Mouse (Mus musculus): ENCODE results near the gene Atp2c2. TPM values are rescaled to one million over a fixed set of nuclear protein-coding genes. Genes with fewer than 3 reads are reported as not detected.

Gene Atp2c2
- polyA plus RNA-seq, 1 experiment: 0.05 TPM

- TF ChIP-seq SRF (IDR thresholded peaks at IDR 0.05; ENCODE audit: control insufficient read depth, insufficient read length, low read depth) (no peak), MAX (IDR thresholded peaks at IDR 0.05; ENCODE audit: low read depth) (no peak), REST (IDR thresholded peaks at IDR 0.05; ENCODE audit: insufficient read depth, insufficient read length) (no peak), USF1 (IDR thresholded peaks at IDR 0.05; ENCODE audit: low read depth) (no peak), CEBPB (IDR thresholded peaks at IDR 0.05; ENCODE audit: insufficient read depth, poor library complexity, severe bottlenecking) (no peak), POLR2A (IDR thresholded peaks at IDR 0.05; ENCODE audit: insufficient read length, low read depth) (no peak), E2F4 (IDR thresholded peaks at IDR 0.05; ENCODE audit: insufficient read depth) (no peak), TCF3 (IDR thresholded peaks at IDR 0.05; ENCODE audit: insufficient read length, low read depth) (no peak), POLR2AphosphoS2 (IDR thresholded peaks at IDR 0.05; ENCODE audit: insufficient read length, low read depth) (no peak), MYOD1 (IDR thresholded peaks at IDR 0.05; ENCODE audit: control insufficient read depth in 1 of 3, insufficient read length in 2 of 3, low read depth in 2 of 3) (no peak), MYOG (IDR thresholded peaks at IDR 0.05; ENCODE audit: control insufficient read depth in 1 of 3, insufficient read depth in 1 of 3, insufficient read length in 2 of 3, low read depth in 2 of 3) (no peak), TCF12 (IDR thresholded peaks at IDR 0.05; ENCODE audit: insufficient read depth, poor library complexity, severe bottlenecking) (no peak)
- H3ac ChIP-seq (ENCODE audit: control insufficient read depth, insufficient read length): no peak overlapping the region
- H3K4me2 ChIP-seq (ENCODE audit: low read depth): no peak overlapping the region
Measured at GRCm38 (mm10) chr8:119786871-119787270, 87.1 kb downstream of the Atp2c2 start.

DNA sequence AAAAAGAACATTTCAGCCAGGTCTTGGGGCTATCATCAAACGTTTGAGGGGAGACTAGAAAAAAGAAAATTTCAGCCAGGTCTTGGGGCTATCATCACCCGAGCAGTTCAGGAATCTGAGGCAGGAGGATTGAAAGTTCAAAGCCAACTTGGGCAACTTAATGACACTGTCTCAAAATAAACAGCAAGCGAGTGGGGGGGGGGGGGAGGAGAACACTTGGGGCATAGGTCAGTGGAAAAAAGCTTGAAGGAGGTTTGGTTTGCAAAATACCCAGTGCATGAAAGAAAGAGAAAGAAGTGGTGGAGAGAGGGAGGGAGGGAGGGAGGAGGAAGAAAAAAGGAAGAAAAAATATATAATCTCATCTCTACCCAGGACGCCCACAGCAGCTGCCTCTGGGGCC is 87.5 kb downstream of the Atp2c2 start:
- Histone ChIP-seq H3K4me2 (ENCODE audit: low read depth) (no peak overlapping the region), H3K79me2 (ENCODE audit: control insufficient read depth, insufficient read depth) (no peaks in the 10 kb centered on the region), H3K36me3 (ENCODE audit: control insufficient read depth, insufficient read depth) (no peaks in the 10 kb centered on the region), H3ac (ENCODE audit: control insufficient read depth, insufficient read length) (no peak overlapping the region), H3K27me3 (ENCODE audit: control insufficient read depth, insufficient read depth, insufficient read length) (no peaks in the 10 kb centered on the region), H3K4me3 (no peak overlapping the region)
- no peak for TF ChIP-seq REST (IDR thresholded peaks at IDR 0.05; ENCODE audit: insufficient read depth, insufficient read length)

More at GRCm38 (mm10) chr8:119786871-119787270, 87.1 kb downstream of the Atp2c2 start:
- H3K79me2 ChIP-seq (ENCODE audit: control insufficient read depth, insufficient read depth): no peaks in the 10 kb centered on the region
- no peak overlapping the region for H3K4me3 ChIP-seq
- no peaks in the 10 kb centered on the region for H3K27me3 ChIP-seq (ENCODE audit: control insufficient read depth, insufficient read depth, insufficient read length)
- no peaks in the 10 kb centered on the region for H3K36me3 ChIP-seq (ENCODE audit: control insufficient read depth, insufficient read depth)

GRCm38 (mm10) chr8:119788607-119789381 is 89.0 kb downstream of the Atp2c2 start:
- H3K27me3 ChIP-seq (ENCODE audit: control insufficient read depth, insufficient read depth, insufficient read length): no peaks in the 10 kb centered on the region
- no peaks in the 10 kb centered on the region for H3K79me2 ChIP-seq (ENCODE audit: control insufficient read depth, insufficient read depth)
- H3ac ChIP-seq (ENCODE audit: control insufficient read depth, insufficient read length): no peak overlapping the region
- no peak for TF ChIP-seq E2F4 (IDR thresholded peaks at IDR 0.05; ENCODE audit: insufficient read depth)
- TF ChIP-seq SRF (IDR thresholded peaks at IDR 0.05; ENCODE audit: control insufficient read depth, insufficient read length, low read depth): no peak
- TF ChIP-seq MYOG (IDR thresholded peaks at IDR 0.05; ENCODE audit: control insufficient read depth in 1 of 3, insufficient read depth in 1 of 3, insufficient read length in 2 of 3, low read depth in 2 of 3): peak in 2 of 3 experiments; percentile 56 to 71
- TF ChIP-seq POLR2A (IDR thresholded peaks at IDR 0.05; ENCODE audit: insufficient read length, low read depth): no peak
- no peak for TF ChIP-seq USF1 (IDR thresholded peaks at IDR 0.05; ENCODE audit: low read depth)
- TF ChIP-seq TCF3 (IDR thresholded peaks at IDR 0.05; ENCODE audit: insufficient read length, low read depth): peak; percentile 7
- peak in 2 of 3 experiments; percentile 69 to 82 for TF ChIP-seq MYOD1 (IDR thresholded peaks at IDR 0.05; ENCODE audit: control insufficient read depth in 1 of 3, insufficient read length in 2 of 3, low read depth in 2 of 3)
- TF ChIP-seq MAX (IDR thresholded peaks at IDR 0.05; ENCODE audit: low read depth): no peak
- TF ChIP-seq TCF12 (IDR thresholded peaks at IDR 0.05; ENCODE audit: insufficient read depth, poor library complexity, severe bottlenecking): no peak
- TF ChIP-seq CEBPB (IDR thresholded peaks at IDR 0.05; ENCODE audit: insufficient read depth, poor library complexity, severe bottlenecking): no peak
- H3K4me2 ChIP-seq (ENCODE audit: low read depth): no peak overlapping the region
- H3K4me3 ChIP-seq: no peak overlapping the region
- H3K36me3 ChIP-seq (ENCODE audit: control insufficient read depth, insufficient read depth): no peaks in the 10 kb centered on the region

DNA sequence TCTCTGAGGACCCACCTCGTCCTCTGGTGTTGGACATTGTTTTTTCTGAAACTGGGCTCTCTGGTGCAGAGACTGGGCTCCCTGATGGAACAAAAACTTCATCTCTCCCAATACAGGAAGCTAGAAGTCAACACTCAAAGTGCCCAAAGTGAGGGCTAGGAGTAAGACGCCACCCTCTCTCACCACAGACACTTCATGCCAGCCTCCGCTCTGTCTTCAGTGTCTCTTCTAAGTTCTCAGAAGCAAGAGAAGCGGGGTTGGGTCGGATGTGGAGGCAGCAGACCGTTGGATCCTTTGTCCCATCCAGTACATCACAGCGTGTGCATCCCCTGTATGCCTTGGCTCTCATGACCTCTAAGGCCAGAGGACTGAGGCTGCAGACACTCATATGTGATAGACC is 89.8 kb downstream of the Atp2c2 start:
- no peak for TF ChIP-seq CEBPB (IDR thresholded peaks at IDR 0.05; ENCODE audit: insufficient read depth, poor library complexity, severe bottlenecking)
- no peak for TF ChIP-seq SRF (IDR thresholded peaks at IDR 0.05; ENCODE audit: control insufficient read depth, insufficient read length, low read depth)
- H3K27me3 ChIP-seq (ENCODE audit: control insufficient read depth, insufficient read depth, insufficient read length): no peaks in the 10 kb centered on the region

DNA sequence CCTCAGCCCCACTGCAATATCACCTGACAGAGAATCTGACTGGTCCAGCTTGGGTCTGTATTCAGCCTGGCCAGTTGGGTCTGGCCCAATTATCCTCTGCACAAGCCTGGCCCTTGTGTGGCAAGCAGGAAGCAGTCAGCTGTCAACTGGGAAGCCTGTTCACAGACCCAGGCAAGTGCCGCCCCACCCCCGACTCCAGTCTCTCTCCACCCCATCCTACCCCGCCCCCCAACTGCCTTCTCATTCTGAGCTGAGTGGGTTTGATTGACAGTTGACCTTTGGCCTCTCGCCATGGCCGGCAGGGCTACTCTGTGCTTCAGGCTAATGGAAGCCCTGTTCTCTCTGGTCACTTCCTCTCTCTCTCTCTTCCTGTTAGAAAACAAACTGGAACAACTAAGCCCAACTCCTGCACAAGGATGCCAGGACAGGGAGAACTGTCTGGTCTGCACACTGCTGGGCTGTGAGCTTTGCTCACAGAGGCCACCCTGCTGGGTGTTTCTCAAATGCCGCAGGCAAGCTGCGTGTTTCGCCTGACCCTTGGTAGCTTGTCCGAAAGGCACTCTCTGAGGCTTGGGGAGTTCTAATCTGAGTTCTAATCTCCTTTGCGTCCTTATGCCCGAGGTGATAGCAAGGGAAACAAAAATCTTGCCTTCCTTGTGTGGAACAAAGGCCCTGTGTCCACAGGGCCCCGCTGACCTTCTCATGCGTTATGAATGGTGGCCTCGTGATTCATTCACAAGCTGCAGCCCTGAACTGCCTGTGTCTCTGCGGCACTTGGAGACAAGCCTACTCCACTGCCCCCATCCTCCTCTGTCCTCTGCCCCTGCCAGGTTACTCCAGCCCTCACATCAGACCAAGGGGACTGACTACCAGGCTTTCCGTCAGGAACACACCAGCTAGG is 92.2 kb downstream of the Atp2c2 start:
- H3ac ChIP-seq (ENCODE audit: control insufficient read depth, insufficient read length): no peak overlapping the region
- H3K4me3 ChIP-seq: no peak overlapping the region
- TF ChIP-seq MAX (IDR thresholded peaks at IDR 0.05; ENCODE audit: low read depth): no peak
- no peak for TF ChIP-seq SRF (IDR thresholded peaks at IDR 0.05; ENCODE audit: control insufficient read depth, insufficient read length, low read depth)
- TF ChIP-seq TCF3 (IDR thresholded peaks at IDR 0.05; ENCODE audit: insufficient read length, low read depth): no peak
- TF ChIP-seq POLR2AphosphoS2 (IDR thresholded peaks at IDR 0.05; ENCODE audit: insufficient read length, low read depth): no peak
- no peak for TF ChIP-seq POLR2A (IDR thresholded peaks at IDR 0.05; ENCODE audit: insufficient read length, low read depth)
- peak in 2 of 3 experiments; percentile 6 to 22 for TF ChIP-seq MYOD1 (IDR thresholded peaks at IDR 0.05; ENCODE audit: control insufficient read depth in 1 of 3, insufficient read length in 2 of 3, low read depth in 2 of 3)
- TF ChIP-seq MYOG (IDR thresholded peaks at IDR 0.05; ENCODE audit: control insufficient read depth in 1 of 3, insufficient read depth in 1 of 3, insufficient read length in 2 of 3, low read depth in 2 of 3): peak in 1 of 3 experiments; percentile 19
- no peak for TF ChIP-seq E2F4 (IDR thresholded peaks at IDR 0.05; ENCODE audit: insufficient read depth)
- TF ChIP-seq REST (IDR thresholded peaks at IDR 0.05; ENCODE audit: insufficient read depth, insufficient read length): no peak
- TF ChIP-seq CEBPB (IDR thresholded peaks at IDR 0.05; ENCODE audit: insufficient read depth, poor library complexity, severe bottlenecking): no peak
- no peak for TF ChIP-seq TCF12 (IDR thresholded peaks at IDR 0.05; ENCODE audit: insufficient read depth, poor library complexity, severe bottlenecking)
- no peak for TF ChIP-seq USF1 (IDR thresholded peaks at IDR 0.05; ENCODE audit: low read depth)
- H3K79me2 ChIP-seq (ENCODE audit: control insufficient read depth, insufficient read depth): no peaks in the 10 kb centered on the region
- H3K4me2 ChIP-seq (ENCODE audit: low read depth): no peak overlapping the region
- H3K27me3 ChIP-seq (ENCODE audit: control insufficient read depth, insufficient read depth, insufficient read length): no peaks in the 10 kb centered on the region
- H3K36me3 ChIP-seq (ENCODE audit: control insufficient read depth, insufficient read depth): no peaks in the 10 kb centered on the region

More for the DNA sequence above, 89.8 kb downstream of the Atp2c2 start:
- Histone ChIP-seq H3K4me2 (ENCODE audit: low read depth) (no peak overlapping the region), H3K36me3 (ENCODE audit: control insufficient read depth, insufficient read depth) (no peaks in the 10 kb centered on the region), H3ac (ENCODE audit: control insufficient read depth, insufficient read length) (no peak overlapping the region), H3K4me3 (no peak overlapping the region), H3K79me2 (ENCODE audit: control insufficient read depth, insufficient read depth) (no peaks in the 10 kb centered on the region)

Measured in myocyte (in vitro differentiated cells).